Mouse (Mus musculus) urinary bladder, postnatal 14 days (tissue): ENCODE results near the gene Ccdc125.
"Not testable (repeated sequence)": the region's sequence is repeated elsewhere in the genome, so short reads cannot be mapped to it uniquely, and the experiment has no call there.

Source experiments
- DNase-seq: peaks from one replicate; pipeline ENCODE4 v3.0.0; 2021; ENCODE audit warnings: low spot score

The Ccdc125 gene

DNA sequence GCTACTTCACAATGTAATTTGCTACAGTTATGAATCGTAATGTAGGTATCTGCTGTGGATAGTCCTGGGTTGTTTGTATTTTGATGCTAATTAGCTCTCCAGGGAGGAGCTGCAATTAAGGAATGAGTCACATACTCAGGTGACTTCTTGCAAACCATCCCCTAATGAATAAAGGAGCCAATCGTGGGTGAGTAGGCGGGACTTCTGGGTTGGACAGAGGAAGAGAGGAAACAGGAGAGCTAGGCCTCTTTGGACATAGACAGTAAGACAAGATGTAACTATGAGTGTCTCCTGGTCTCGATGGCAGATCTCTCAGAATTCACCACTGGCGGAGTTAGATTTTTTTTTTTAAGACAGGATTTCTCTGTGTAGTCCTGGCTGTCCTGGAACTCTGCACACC lies 52.1 kb downstream of the Ccdc125 start:
- DNase-seq = no peak

- peak; percentile 11 for DNase-seq
Measured at GRCm38 (mm10) chr13:100724051-100724754, 54.7 kb downstream of the Ccdc125 start.

DNA sequence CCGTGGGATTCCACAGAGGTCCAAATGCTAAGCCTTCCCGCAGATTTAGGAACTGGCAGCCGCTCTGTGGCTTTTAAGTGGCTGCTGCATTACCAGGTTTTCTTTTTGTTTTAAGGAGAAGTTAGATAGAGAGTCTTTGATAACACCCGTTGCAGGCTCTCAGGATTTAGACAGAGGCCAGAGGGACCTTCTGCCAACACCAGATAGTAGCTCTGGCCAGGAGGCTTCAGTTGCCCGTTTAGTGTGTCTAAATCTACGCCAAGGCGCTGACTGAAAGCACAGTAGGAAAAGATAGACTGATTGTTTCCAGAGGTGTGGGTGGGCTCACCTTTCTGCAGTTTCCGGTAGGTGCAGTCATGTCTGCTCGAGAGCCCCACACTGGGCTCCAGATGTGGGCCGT lies 55.7 kb downstream of the Ccdc125 start:
- no peak for DNase-seq

DNA sequence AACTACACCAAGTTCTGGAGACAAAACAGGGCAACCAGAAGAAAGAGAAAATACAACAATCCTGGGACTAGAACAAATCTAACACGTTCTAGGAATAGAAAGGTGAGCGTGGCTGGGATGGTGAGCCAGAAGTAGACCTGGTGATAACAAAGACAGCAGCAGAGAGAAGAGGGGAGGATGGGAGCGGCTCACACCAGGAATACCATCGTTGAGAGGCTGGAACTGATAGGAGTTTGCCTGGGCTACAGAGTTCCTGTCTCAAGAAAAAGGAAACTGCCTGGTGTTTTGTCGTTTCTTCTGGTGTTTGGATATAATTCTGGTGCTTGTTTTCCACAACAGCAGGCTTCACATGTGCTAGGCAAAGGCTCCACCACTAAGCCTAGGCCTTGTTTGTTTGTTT lies 58.6 kb downstream of the Ccdc125 start:
- DNase-seq = no peak

DNA sequence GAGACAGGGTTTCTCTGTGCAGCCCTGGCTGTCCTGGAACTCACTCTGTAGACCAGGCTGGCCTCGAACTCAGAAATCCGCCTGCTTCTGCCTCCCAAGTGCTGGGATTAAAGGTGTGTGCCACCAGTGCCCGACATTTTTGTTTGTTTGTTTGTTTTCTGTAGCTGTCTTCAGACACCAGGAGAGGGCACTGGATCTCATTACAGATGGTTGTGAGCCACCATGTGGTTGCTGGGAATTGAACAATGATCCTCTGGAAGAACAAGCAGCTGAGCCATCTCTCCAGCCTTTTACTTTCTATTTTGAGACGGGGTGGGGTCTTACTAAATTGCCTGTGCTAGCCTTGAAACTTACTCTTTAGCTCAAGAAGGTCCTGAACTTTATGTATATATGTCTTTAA lies 59.0 kb downstream of the Ccdc125 start:
- DNase-seq = not testable (repeated sequence)

- DNase-seq = no peak
Measured at GRCm38 (mm10) chr13:100730153-100730860, 60.8 kb downstream of the Ccdc125 start.

GRCm38 (mm10) chr13:100730861-100731176 lies 61.3 kb downstream of the Ccdc125 start, which contains the start of gene Cdk7:
Gene Cdk7 (minus strand): TSS chr13:100730939.
- peak; percentile 94 for DNase-seq

DNA sequence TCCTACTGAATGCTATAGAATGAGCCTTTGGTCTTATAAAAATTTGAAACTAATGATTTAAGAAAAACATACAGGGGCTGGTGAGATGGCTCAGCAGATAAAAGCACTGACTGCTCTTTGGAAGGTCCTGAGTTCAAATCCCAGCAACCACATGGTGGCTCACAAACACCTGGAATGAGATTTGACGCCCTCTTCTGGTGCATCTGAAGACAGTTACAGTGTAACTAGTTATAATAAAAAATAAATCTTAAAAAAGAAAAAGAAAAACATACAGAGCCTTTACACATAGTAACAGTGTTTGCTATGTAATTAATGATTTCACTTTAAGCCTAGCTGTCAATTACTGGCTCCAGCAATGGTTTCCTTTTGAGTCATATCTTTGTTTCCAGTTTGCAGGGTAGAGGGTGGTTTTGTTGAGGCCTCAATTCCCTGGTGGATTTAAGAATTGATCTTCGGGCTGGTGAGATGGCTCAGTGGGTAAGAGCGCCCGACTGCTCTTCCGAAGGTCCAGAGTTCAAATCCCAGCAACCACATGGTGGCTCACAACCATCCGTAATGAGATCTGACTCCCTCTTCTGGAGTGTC lies 62.0 kb downstream of the Ccdc125 start:
- not testable (repeated sequence) for DNase-seq

DNA sequence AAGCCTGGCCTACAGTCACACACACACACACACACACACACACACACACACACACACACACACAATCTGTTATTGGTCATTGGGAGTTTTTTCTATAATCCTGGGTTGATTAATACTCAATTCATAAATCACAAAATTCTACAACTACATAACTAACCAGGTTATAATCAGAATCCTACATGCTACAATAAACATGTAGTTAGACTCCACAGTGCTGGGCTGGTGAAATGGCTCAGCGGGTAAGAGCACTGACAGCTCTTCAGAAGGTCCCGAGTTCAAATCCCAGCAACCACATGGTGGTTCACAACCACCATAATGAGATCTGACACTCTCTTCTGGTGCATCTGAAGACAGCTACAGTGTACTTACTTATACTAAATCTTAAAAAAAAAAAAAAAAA lies 63.2 kb downstream of the Ccdc125 start:
- DNase-seq = no peak

DNA sequence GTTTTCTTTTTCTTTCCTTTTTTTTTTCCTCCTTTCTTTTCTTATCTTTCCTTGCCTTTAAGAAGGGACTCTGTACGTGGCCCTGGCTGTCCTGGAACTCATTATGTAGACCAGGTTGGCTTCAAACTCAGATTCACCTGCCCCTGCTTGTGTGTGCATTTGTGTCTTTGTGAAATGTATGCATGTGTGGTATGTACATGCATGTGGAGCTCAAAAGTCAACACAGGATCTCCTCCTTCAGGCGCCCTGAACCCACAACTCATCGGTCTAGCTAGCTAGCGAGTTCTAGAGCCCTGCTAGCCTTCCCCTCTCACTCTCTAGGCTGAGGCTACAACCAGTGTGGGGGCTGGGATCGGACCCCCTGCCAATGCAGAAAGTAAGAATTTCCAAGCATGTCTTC lies 73.3 kb downstream of the Ccdc125 start:
- DNase-seq = no peak

DNA sequence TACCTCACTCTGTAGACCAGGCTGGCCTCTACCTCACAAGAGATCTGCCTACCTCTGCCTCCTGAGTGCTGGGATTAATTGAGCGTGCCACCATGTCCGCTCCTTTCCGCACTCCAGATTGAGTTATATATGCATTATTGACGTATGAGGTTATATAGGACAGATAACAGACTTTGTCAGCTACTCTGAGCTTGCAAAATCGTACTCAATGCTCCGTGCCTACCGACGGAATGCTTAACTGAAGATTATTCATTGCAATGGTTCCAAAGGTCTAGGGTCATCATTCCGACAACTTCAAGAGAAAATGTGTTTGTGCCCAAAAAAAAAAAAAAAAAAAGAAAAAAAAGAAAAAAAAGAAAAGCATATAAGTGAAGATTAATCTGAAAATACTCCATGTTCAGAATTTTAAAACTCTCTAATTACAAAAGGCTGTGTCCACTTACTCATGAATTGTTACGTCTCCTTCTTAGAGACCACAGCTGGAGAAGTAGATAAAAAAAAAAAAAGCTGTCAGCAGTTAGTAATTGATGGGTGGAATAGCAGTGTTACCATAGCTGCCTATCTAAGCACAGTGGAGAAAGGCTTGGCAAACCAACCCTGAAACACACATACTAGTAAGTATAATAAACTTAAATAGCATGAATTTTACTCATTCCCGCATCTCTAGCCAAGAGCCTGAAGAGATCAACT lies 74.0 kb downstream of the Ccdc125 start:
- no peak for DNase-seq

DNA sequence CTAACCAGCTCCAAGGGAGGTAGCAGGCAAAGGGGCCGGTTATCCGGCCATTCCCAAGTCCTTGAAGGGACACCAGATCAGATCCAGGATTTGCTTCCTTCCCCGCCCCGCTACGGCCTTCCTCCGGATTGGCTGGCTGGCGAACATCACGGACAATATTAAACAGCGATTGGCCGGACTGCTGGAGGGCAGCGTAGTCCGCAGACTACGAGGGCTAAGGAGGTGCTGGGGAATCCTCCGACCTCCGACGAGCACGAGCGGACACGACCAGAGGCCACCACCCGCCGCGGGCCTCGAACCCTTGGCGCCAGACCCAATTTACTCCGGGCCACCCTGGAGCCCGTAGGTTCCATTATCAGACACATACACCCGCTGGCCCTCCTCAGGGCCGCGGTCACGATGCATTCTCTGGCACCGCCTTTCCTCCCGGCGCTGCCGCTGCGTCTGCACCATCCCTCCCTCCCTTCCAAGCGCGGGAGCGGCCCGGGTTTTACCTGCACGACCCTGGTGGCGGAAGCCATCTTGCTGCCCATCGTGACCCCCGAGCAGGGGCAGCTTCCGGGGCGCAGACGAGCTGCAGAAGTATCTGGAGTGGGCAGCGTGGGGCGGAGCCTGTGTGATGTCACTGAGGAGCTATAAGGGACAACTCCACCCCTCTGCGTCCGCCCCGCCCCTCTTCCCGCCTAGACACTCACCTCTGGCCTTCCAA lies 74.7 kb downstream of the Ccdc125 start, which contains the start of gene Mrps36:
Gene Mrps36, minus strand, starts transcription at position 624 of the 709 bp plus-strand sequence.
- DNase-seq = peak; percentile 94

GRCm38 (mm10) chr13:100746090-100746489 lies 76.6 kb downstream of the Ccdc125 start:
- no peak for DNase-seq
